ENCODE assay signal across 7 mouse cellular contexts in the genomic region with DNA sequence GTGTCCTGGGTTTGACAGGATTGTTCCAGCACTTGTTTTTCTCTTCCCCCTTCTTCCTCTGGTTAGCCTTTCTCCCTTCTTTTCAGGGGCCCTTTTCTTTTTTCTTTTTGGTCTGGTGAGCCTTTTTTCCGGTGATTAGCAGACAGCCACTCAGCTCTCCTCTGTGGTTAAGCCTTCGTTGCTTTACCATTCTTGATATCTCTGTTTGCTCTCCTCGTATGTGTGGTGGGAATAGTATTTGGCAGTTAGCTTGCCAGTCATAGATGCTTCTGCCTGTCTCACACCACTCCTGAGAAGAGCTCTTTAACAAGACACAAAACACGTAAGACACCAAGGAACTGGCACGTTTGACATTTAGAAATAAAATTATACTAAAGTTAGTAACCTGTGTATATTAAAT. TPM values are rescaled to one million over a fixed set of nuclear protein-coding genes. Genes with fewer than 3 reads are reported as not detected.
DNase-seq lines count a peak whose midpoint lies in the region; ATAC-seq and TF ChIP-seq lines count a peak whose summit lies in the region.

No protein-coding gene starts in this region.

- H3K4me2 ChIP-seq in neural tube, embryonic 11.5 days (ENCODE audit: low read depth) = peak overlapping the region; percentile 73
- peak overlapping the region; percentile 47 for H3K4me2 ChIP-seq in forebrain, embryonic 15.5 days (replicated peaks)
- peak overlapping the region; percentile 90 for H3K4me2 ChIP-seq in liver, embryonic 13.5 days
- H3K4me2 ChIP-seq in stomach, postnatal 0 days (replicated peaks; ENCODE audit: low read depth) = peak overlapping the region; percentile 6; the same call in 1 of the 2 replicates

- no peaks in the 10 kb centered on the region for H3K9me3 ChIP-seq in neural tube, embryonic 11.5 days (ENCODE audit: control insufficient read depth, low read length)
- H3K9me3 ChIP-seq in forebrain, embryonic 15.5 days = no peaks in the 10 kb centered on the region
- no peaks in the 10 kb centered on the region for H3K9me3 ChIP-seq in liver, embryonic 13.5 days (replicated peaks)
- H3K9me3 ChIP-seq in stomach, postnatal 0 days (ENCODE audit: control insufficient read depth, low read length) = no peaks in the 10 kb centered on the region

- H3K27me3 ChIP-seq in neural tube, embryonic 11.5 days (ENCODE audit: control insufficient read depth, insufficient read depth, low read length) = no peaks in the 10 kb centered on the region
- no peaks in the 10 kb centered on the region for H3K27me3 ChIP-seq in forebrain, embryonic 15.5 days
- no peaks in the 10 kb centered on the region for H3K27me3 ChIP-seq in liver, embryonic 13.5 days
- H3K27me3 ChIP-seq in stomach, postnatal 0 days (ENCODE audit: control insufficient read depth, insufficient read depth, low read length) = no peaks in the 10 kb centered on the region

- no peaks in the 10 kb centered on the region for H3K36me3 ChIP-seq in neural tube, embryonic 11.5 days (ENCODE audit: control insufficient read depth, insufficient read depth, low read length)
- no peaks in the 10 kb centered on the region for H3K36me3 ChIP-seq in forebrain, embryonic 15.5 days
- H3K36me3 ChIP-seq in liver, embryonic 13.5 days = no peaks in the 10 kb centered on the region
- H3K36me3 ChIP-seq in stomach, postnatal 0 days (ENCODE audit: control insufficient read depth, insufficient read depth, low read length) = no peaks in the 10 kb centered on the region

- DNase-seq in neural tube, embryonic 11.5 days (ENCODE audit: low spot score) = no peak
- no peak for DNase-seq in neural tube, embryonic 10.5 days (ENCODE audit: extremely low spot score, low spot score)
- no peak for DNase-seq in liver, embryonic 13.5 days
- DNase-seq in stomach, postnatal 0 days (ENCODE audit: low spot score) = no peak
- DNase-seq in layer of hippocampus, adult 9-11 months = no peak
- no peak for DNase-seq in cerebellum, adult 11 months

- 0 out of 2 replicates have a peak overlapping the region, but pooled peaks have one; percentile 65 for H3K4me3 ChIP-seq in neural tube, embryonic 11.5 days (ENCODE audit: low read depth, low read length)
- H3K4me3 ChIP-seq in forebrain, embryonic 15.5 days = peak overlapping the region; percentile 87
- peak overlapping the region; percentile 78 for H3K4me3 ChIP-seq in liver, embryonic 13.5 days (replicated peaks)
- no peak overlapping the region for H3K4me3 ChIP-seq in stomach, postnatal 0 days (ENCODE audit: low read depth, low read length)

- 66% methylated on average over 5 of the region's 5 CpGs for WGBS in neural tube, embryonic 11.5 days
- 35% methylated on average over 5 of the region's 5 CpGs for whole genome bisulfite sequencing in forebrain, embryonic 15.5 days
- 30% methylated on average over 5 of the region's 5 CpGs for WGBS in liver, embryonic 13.5 days (ENCODE audit: insufficient replicate concordance)
- WGBS in stomach, postnatal 0 days = 42% methylated on average over 5 of the region's 5 CpGs

- no peak for TF ChIP-seq CTCF in stomach, postnatal 0 days (IDR thresholded peaks at IDR 0.05; ENCODE audit: low read depth)

- H3K4me1 ChIP-seq in neural tube, embryonic 11.5 days (ENCODE audit: control insufficient read depth, insufficient read depth, low read length) = no peaks in the 10 kb centered on the region
- peaks cover 19% of the 10 kb centered on the region for H3K4me1 ChIP-seq in forebrain, embryonic 15.5 days
- H3K4me1 ChIP-seq in liver, embryonic 13.5 days (replicated peaks) = peaks cover 40% of the 10 kb centered on the region
- H3K4me1 ChIP-seq in stomach, postnatal 0 days (replicated peaks; ENCODE audit: control insufficient read depth, insufficient read depth) = no peaks in the 10 kb centered on the region

- H3K27ac ChIP-seq in neural tube, embryonic 11.5 days (ENCODE audit: low read depth, low read length) = no peak overlapping the region
- H3K27ac ChIP-seq in forebrain, embryonic 15.5 days (replicated peaks) = peak overlapping the region; percentile 99
- H3K27ac ChIP-seq in liver, embryonic 13.5 days = peak overlapping the region; percentile 74
- H3K27ac ChIP-seq in stomach, postnatal 0 days (replicated peaks) = no peak overlapping the region

- H3K9ac ChIP-seq in neural tube, embryonic 11.5 days (ENCODE audit: low read length) = no peak overlapping the region
- H3K9ac ChIP-seq in forebrain, embryonic 15.5 days (replicated peaks) = 0 out of 2 replicates have a peak overlapping the region, but pooled peaks have one; percentile 11
- peak overlapping the region; percentile 89 for H3K9ac ChIP-seq in liver, embryonic 13.5 days
- H3K9ac ChIP-seq in stomach, postnatal 0 days (ENCODE audit: low read length) = no peak overlapping the region

- ATAC-seq in neural tube, embryonic 11.5 days (ENCODE audit: insufficient read depth, low FRiP score, low TSS enrichment) = no peak
- no peak for ATAC-seq in forebrain, embryonic 15.5 days (replicated peaks)
- ATAC-seq in liver, embryonic 13.5 days (ENCODE audit: low read depth) = no peak
- no peak for ATAC-seq in stomach, postnatal 0 days (ENCODE audit: low FRiP score, low TSS enrichment)

- TF ChIP-seq EP300 in stomach, postnatal 0 days (optimal IDR thresholded peaks at IDR 0.05) = no peak

RNA-seq across cellular contexts. Expression of a gene that starts 20.8 kb away (rescaled TPM):
- 13.3 and 13.7 TPM in 2 replicates for polyA plus RNA-seq in neural tube, embryonic 11.5 days (2014; fragmentation: Nextera tagmentation; extraction: Ambion mirVana)
- polyA plus RNA-seq in forebrain, embryonic 15.5 days (2015; fragmentation: Nextera tagmentation; extraction: Ambion mirVana) = 13.0 and 13.2 TPM in 2 replicates
- 8.3 and 9.1 TPM in 2 replicates for polyA plus RNA-seq in liver, embryonic 13.5 days (2015; fragmentation: Nextera tagmentation; extraction: Ambion mirVana)
- 7.1 and 7.4 TPM in 2 replicates for polyA plus RNA-seq in stomach, postnatal 0 days (2015; fragmentation: Nextera tagmentation; extraction: Ambion mirVana)

RNA-seq across cellular contexts. Expression of a gene that starts 21.2 kb away (rescaled TPM):
- 0.16 TPM in 1 of 2 replicates, not detected in the other for polyA plus RNA-seq in neural tube, embryonic 11.5 days (2014; fragmentation: Nextera tagmentation; extraction: Ambion mirVana)
- polyA plus RNA-seq in forebrain, embryonic 15.5 days (2015; fragmentation: Nextera tagmentation; extraction: Ambion mirVana) = 0.05 and 0.08 TPM in 2 replicates
- polyA plus RNA-seq in liver, embryonic 13.5 days (2015; fragmentation: Nextera tagmentation; extraction: Ambion mirVana) = 1.5 and 2.0 TPM in 2 replicates
- 0.05 TPM in 1 of 2 replicates, not detected in the other for polyA plus RNA-seq in stomach, postnatal 0 days (2015; fragmentation: Nextera tagmentation; extraction: Ambion mirVana)

RNA-seq across cellular contexts. Expression of a gene that starts 44.2 kb away (rescaled TPM):
- polyA plus RNA-seq in neural tube, embryonic 11.5 days (2014; fragmentation: Nextera tagmentation; extraction: Ambion mirVana) = 0.65 and 0.81 TPM in 2 replicates
- 0.11 TPM in 1 of 2 replicates, not detected in the other for polyA plus RNA-seq in forebrain, embryonic 15.5 days (2015; fragmentation: Nextera tagmentation; extraction: Ambion mirVana)
- polyA plus RNA-seq in liver, embryonic 13.5 days (2015; fragmentation: Nextera tagmentation; extraction: Ambion mirVana) = not detected in 2 replicates
- 0.04 and 0.07 TPM in 2 replicates for polyA plus RNA-seq in stomach, postnatal 0 days (2015; fragmentation: Nextera tagmentation; extraction: Ambion mirVana)

Comparison
In these comparisons a context has a peak if more than half of its experiments do, and no peak if none do; other contexts are left out.
1. H3K27ac ChIP-seq: peak in forebrain, embryonic 15.5 days (single experiment) and liver, embryonic 13.5 days (single experiment); none in neural tube, embryonic 11.5 days (single experiment) and stomach, postnatal 0 days (single experiment).
2. H3K4me2 ChIP-seq: peak in every context shown above with its lines; median percentile 90 in liver, embryonic 13.5 days; 73 in neural tube, embryonic 11.5 days; 47 in forebrain, embryonic 15.5 days; 6 in stomach, postnatal 0 days.
3. H3K9ac ChIP-seq: peak in forebrain, embryonic 15.5 days (single experiment) and liver, embryonic 13.5 days (single experiment); none in neural tube, embryonic 11.5 days (single experiment) and stomach, postnatal 0 days (single experiment).